Mouse (Mus musculus): ENCODE results near the gene Dab1.

- TF ChIP-seq CTCF (IDR thresholded peaks at IDR 0.05; ENCODE audit: insufficient read depth, low read depth, low read length) = no peak
- no peak for TF ChIP-seq POLR2A (IDR thresholded peaks at IDR 0.05; ENCODE audit: insufficient read depth, low read depth, low read length)
Observed at GRCm38 (mm10) chr4:104680475-104680874, 1061.3 kb downstream of the Dab1 start.

All from olfactory bulb, adult 2 months (tissue).